Mouse (Mus musculus) hindbrain, embryonic 13.5 days (tissue): ENCODE measurements around the gene Pla2g2f. TPM values are rescaled to one million over a fixed set of nuclear protein-coding genes. Genes with fewer than 3 reads are reported as not detected.
A peak's percentile ranks its signal among the peaks of the same experiment; 100 is the strongest.

Experiments used
- ATAC-seq: fragments of 200-750 bp; cut with Nextera tagmentation; 2 replicates; pipeline ENCODE4 v1.8.0; 2017; ENCODE audit warnings: moderate TSS enrichment; ENCODE audit not compliant: low FRiP score
- H3K27ac ChIP-seq: fragments of 300-500 bp; sonication (generic); 2 replicates; pipeline ENCODE4 v1.5.1; 2015; ENCODE audit warnings: inconsistent platforms, mild to moderate bottlenecking, moderate library complexity
- H3K27me3 ChIP-seq: fragments of 300-500 bp; sonication (generic); 2 replicates; pipeline ENCODE4 v1.6.1; 2015; ENCODE audit warnings: mild to moderate bottlenecking, inconsistent platforms
- H3K36me3 ChIP-seq: fragments of 300-500 bp; sonication (generic); 2 replicates; pipeline ENCODE4 v1.6.1; 2015; ENCODE audit warnings: mild to moderate bottlenecking, inconsistent platforms
- H3K4me1 ChIP-seq: fragments of 300-500 bp; sonication (generic); replicated peaks from 2 replicates; pipeline ENCODE4 v1.6.1; 2015; ENCODE audit warnings: inconsistent platforms
- H3K4me2 ChIP-seq: fragments of 300-500 bp; sonication (generic); 2 replicates; pipeline ENCODE4 v1.6.1; 2015; ENCODE audit warnings: inconsistent platforms, mild to moderate bottlenecking, moderate library complexity
- H3K4me3 ChIP-seq: fragments of 300-500 bp; sonication (generic); 2 replicates; pipeline ENCODE4 v1.5.1; 2015; ENCODE audit warnings: mild to moderate bottlenecking, inconsistent platforms
- H3K9ac ChIP-seq: fragments of 300-500 bp; sonication (generic); 2 replicates; pipeline ENCODE4 v1.6.1; 2015; ENCODE audit warnings: mild to moderate bottlenecking, inconsistent platforms
- H3K9me3 ChIP-seq: fragments of 300-500 bp; sonication (generic); 2 replicates; pipeline ENCODE4 v1.6.1; 2016; ENCODE audit warnings: inconsistent platforms
- WGBS: fragments of 180-500 bp; shearing (Covaris S2); methylation state at CpG from one replicate; pipeline ENCODE4 v1.1.7; 2015; 5-methylcytosine and 5-hydroxymethylcytosine counted together
- polyA plus RNA-seq: library from polyadenylated mRNA; unstranded; fragments of >200 nt; fragmentation: Nextera tagmentation; extraction: Ambion mirVana; gene quantifications from 2 replicates; pipeline ENCODE4 v1.2.1, GENCODE M21; 2015

Gene Pla2g2f
- polyA plus RNA-seq, 1 experiment from 2014 or later = 0.06 TPM

- H3K27ac ChIP-seq = peak overlapping the region; percentile 76
These were observed 46.2 kb downstream of the Pla2g2f start for GRCm38 (mm10) chr4:138711051-138711820.

GRCm38 (mm10) chr4:138710633-138711032, 46.8 kb downstream of the Pla2g2f start:
- no peak overlapping the region for H3K9ac ChIP-seq
- H3K36me3 ChIP-seq = no peaks in the 10 kb centered on the region
- no peaks in the 10 kb centered on the region for H3K27me3 ChIP-seq
- H3K4me1 ChIP-seq = peaks cover 16% of the 10 kb centered on the region
- peak overlapping the region; percentile 76 for H3K27ac ChIP-seq
- no peaks in the 10 kb centered on the region for H3K9me3 ChIP-seq
- no peak for ATAC-seq
- no peak overlapping the region for H3K4me3 ChIP-seq
- 70% methylated on average over 11 of the region's 11 CpGs for WGBS
- H3K4me2 ChIP-seq = no peak overlapping the region

More at GRCm38 (mm10) chr4:138711051-138711820, 46.2 kb downstream of the Pla2g2f start:
- no peak overlapping the region for H3K9ac ChIP-seq
- H3K4me1 ChIP-seq = peaks cover 16% of the 10 kb centered on the region
- no peaks in the 10 kb centered on the region for H3K27me3 ChIP-seq
- WGBS = 67% methylated on average over 17 of the region's 17 CpGs
- no peak overlapping the region for H3K4me2 ChIP-seq
- no peak for ATAC-seq
- H3K36me3 ChIP-seq = no peaks in the 10 kb centered on the region
- H3K9me3 ChIP-seq = no peaks in the 10 kb centered on the region
- H3K4me3 ChIP-seq = no peak overlapping the region

- Histone ChIP-seq H3K36me3 (no peaks in the 10 kb centered on the region), H3K9ac (no peak overlapping the region), H3K4me2 (no peak overlapping the region), H3K4me3 (no peak overlapping the region), H3K27me3 (no peaks in the 10 kb centered on the region), H3K27ac (peak overlapping the region; percentile 76), H3K9me3 (no peaks in the 10 kb centered on the region), H3K4me1 (peaks cover 16% of the 10 kb centered on the region)
- 62% methylated on average over 7 of the region's 7 CpGs for WGBS
- ATAC-seq = no peak
These were observed 47.5 kb downstream of the Pla2g2f start for GRCm38 (mm10) chr4:138709944-138710343.

GRCm38 (mm10) chr4:138709246-138709645, 48.2 kb downstream of the Pla2g2f start:
- ATAC-seq = no peak
- H3K4me2 ChIP-seq = no peak overlapping the region
- peaks cover 16% of the 10 kb centered on the region for H3K4me1 ChIP-seq
- H3K36me3 ChIP-seq = no peaks in the 10 kb centered on the region
- H3K4me3 ChIP-seq = no peak overlapping the region
- 84% methylated on average over 11 of the region's 11 CpGs for WGBS
- no peak overlapping the region for H3K9ac ChIP-seq
- no peaks in the 10 kb centered on the region for H3K9me3 ChIP-seq
- H3K27me3 ChIP-seq = no peaks in the 10 kb centered on the region
- H3K27ac ChIP-seq = no peak overlapping the region

GRCm38 (mm10) chr4:138708636-138709035, 48.8 kb downstream of the Pla2g2f start:
- Histone ChIP-seq H3K27ac (no peak overlapping the region), H3K9me3 (no peaks in the 10 kb centered on the region), H3K4me1 (peaks cover 16% of the 10 kb centered on the region), H3K36me3 (no peaks in the 10 kb centered on the region), H3K4me3 (no peak overlapping the region), H3K4me2 (no peak overlapping the region), H3K9ac (no peak overlapping the region), H3K27me3 (no peaks in the 10 kb centered on the region)
- ATAC-seq = no peak
- 14% methylated on average over 7 of the region's 7 CpGs for WGBS

GRCm38 (mm10) chr4:138706620-138707019, 50.8 kb downstream of the Pla2g2f start:
- H3K9ac ChIP-seq = no peak overlapping the region
- H3K4me2 ChIP-seq = no peak overlapping the region
- H3K9me3 ChIP-seq = no peaks in the 10 kb centered on the region
- H3K27ac ChIP-seq = no peak overlapping the region
- H3K4me1 ChIP-seq = peaks cover 16% of the 10 kb centered on the region
- no peak overlapping the region for H3K4me3 ChIP-seq
- no peaks in the 10 kb centered on the region for H3K36me3 ChIP-seq
- 97% methylated on average over 8 of the region's 8 CpGs for WGBS
- ATAC-seq = no peak
- no peaks in the 10 kb centered on the region for H3K27me3 ChIP-seq

- 90% methylated on average over 4 of the region's 4 CpGs for WGBS
- H3K4me1 ChIP-seq = no peaks in the 10 kb centered on the region
- H3K9ac ChIP-seq = no peak overlapping the region
- no peaks in the 10 kb centered on the region for H3K9me3 ChIP-seq
- no peak for ATAC-seq
- H3K27me3 ChIP-seq = no peaks in the 10 kb centered on the region
- H3K4me3 ChIP-seq = no peak overlapping the region
- no peak overlapping the region for H3K4me2 ChIP-seq
- H3K36me3 ChIP-seq = no peaks in the 10 kb centered on the region
- no peak overlapping the region for H3K27ac ChIP-seq
These were observed 53.3 kb downstream of the Pla2g2f start for GRCm38 (mm10) chr4:138704169-138704568.

GRCm38 (mm10) chr4:138703591-138703990, 53.8 kb downstream of the Pla2g2f start:
- Histone ChIP-seq H3K4me2 (no peak overlapping the region), H3K27me3 (no peaks in the 10 kb centered on the region), H3K27ac (no peak overlapping the region), H3K9me3 (no peaks in the 10 kb centered on the region), H3K4me1 (no peaks in the 10 kb centered on the region), H3K36me3 (no peaks in the 10 kb centered on the region), H3K4me3 (no peak overlapping the region), H3K9ac (no peak overlapping the region)
- no peak for ATAC-seq
- WGBS = 63% methylated on average over 7 of the region's 7 CpGs

- Histone ChIP-seq H3K4me3 (no peak overlapping the region), H3K9me3 (no peaks in the 10 kb centered on the region), H3K4me1 (no peaks in the 10 kb centered on the region), H3K27me3 (0 out of 2 replicates have a peak, but pooled peaks cover 2% of the 10 kb centered on the region), H3K9ac (no peak overlapping the region), H3K27ac (no peak overlapping the region), H3K4me2 (no peak overlapping the region), H3K36me3 (no peaks in the 10 kb centered on the region)
- ATAC-seq = no peak
- WGBS = 84% methylated on average over 8 of the region's 8 CpGs
These were observed 54.9 kb downstream of the Pla2g2f start for GRCm38 (mm10) chr4:138702528-138702927.

- 78% methylated on average over 2 of the region's 2 CpGs for WGBS
- Histone ChIP-seq H3K4me2 (no peak overlapping the region), H3K27me3 (0 out of 2 replicates have a peak, but pooled peaks cover 2% of the 10 kb centered on the region), H3K4me3 (no peak overlapping the region), H3K27ac (no peak overlapping the region), H3K9me3 (no peaks in the 10 kb centered on the region), H3K4me1 (peaks cover 2% of the 10 kb centered on the region), H3K36me3 (no peaks in the 10 kb centered on the region), H3K9ac (no peak overlapping the region)
- no peak for ATAC-seq
These were observed 55.4 kb downstream of the Pla2g2f start for GRCm38 (mm10) chr4:138702031-138702430.

GRCm38 (mm10) chr4:138701111-138701510, 56.3 kb downstream of the Pla2g2f start:
- Histone ChIP-seq H3K4me1 (peaks cover 12% of the 10 kb centered on the region), H3K4me2 (no peak overlapping the region), H3K9ac (no peak overlapping the region), H3K27ac (no peak overlapping the region), H3K4me3 (no peak overlapping the region), H3K27me3 (peaks cover 7% of the 10 kb centered on the region; the same call in 1 of the 2 replicates), H3K9me3 (no peaks in the 10 kb centered on the region), H3K36me3 (no peaks in the 10 kb centered on the region)
- no peak for ATAC-seq
- WGBS = 75% methylated on average over 8 of the region's 8 CpGs
